In genomic region chr10:34484014-34484411, GRCm38 (mm10) we compare ENCODE assay signal across 8 mouse cellular contexts. TPM values are rescaled to one million over a fixed set of nuclear protein-coding genes. Genes with fewer than 3 reads are reported as not detected.
DNase-seq lines count a peak whose midpoint lies in the region; ATAC-seq and TF ChIP-seq lines count a peak whose summit lies in the region.

No protein-coding gene starts in this region.

- peak; percentile 48 to 56 for DNase-seq in adrenal gland, postnatal 36 days
- peak; percentile 53 to 71 for DNase-seq in kidney, postnatal 4 days

- H3K27ac ChIP-seq in heart, embryonic 13.5 days (replicated peaks): peak overlapping the region; percentile 81
- no peak overlapping the region for H3K27ac ChIP-seq in neural tube, embryonic 12.5 days
- no peak overlapping the region for H3K27ac ChIP-seq in midbrain, embryonic 13.5 days

- H3K4me2 ChIP-seq in heart, embryonic 13.5 days: peak overlapping the region; percentile 66
- peak overlapping the region; percentile 36 for H3K4me2 ChIP-seq in neural tube, embryonic 12.5 days (replicated peaks)
- H3K4me2 ChIP-seq in midbrain, embryonic 13.5 days (replicated peaks): no peak overlapping the region

- peaks cover 15% of the 10 kb centered on the region for H3K4me1 ChIP-seq in E14TG2a.4 (replicated peaks; ENCODE audit: low read depth, low read length)
- peaks cover 19% of the 10 kb centered on the region for H3K4me1 ChIP-seq in heart, embryonic 13.5 days
- no peaks in the 10 kb centered on the region for H3K4me1 ChIP-seq in neural tube, embryonic 12.5 days
- no peaks in the 10 kb centered on the region for H3K4me1 ChIP-seq in midbrain, embryonic 13.5 days (replicated peaks)

- no peaks in the 10 kb centered on the region for H3K36me3 ChIP-seq in E14TG2a.4 (ENCODE audit: insufficient read depth, low read length)
- no peaks in the 10 kb centered on the region for H3K36me3 ChIP-seq in heart, embryonic 13.5 days
- no peaks in the 10 kb centered on the region for H3K36me3 ChIP-seq in neural tube, embryonic 12.5 days
- no peaks in the 10 kb centered on the region for H3K36me3 ChIP-seq in midbrain, embryonic 13.5 days

- H3K9ac ChIP-seq in heart, embryonic 13.5 days: peak overlapping the region; percentile 72
- no peak overlapping the region for H3K9ac ChIP-seq in neural tube, embryonic 12.5 days
- no peak overlapping the region for H3K9ac ChIP-seq in midbrain, embryonic 13.5 days (replicated peaks)

- peak overlapping the region; percentile 56 for H3K4me3 ChIP-seq in E14TG2a.4 (replicated peaks; ENCODE audit: low read length)
- peak overlapping the region; percentile 54 for H3K4me3 ChIP-seq in heart, embryonic 13.5 days
- H3K4me3 ChIP-seq in neural tube, embryonic 12.5 days: no peak overlapping the region
- H3K4me3 ChIP-seq in midbrain, embryonic 13.5 days (replicated peaks): no peak overlapping the region

- TF ChIP-seq CTCF in E14TG2a.4 (conservative IDR thresholded peaks at IDR 0.05; ENCODE audit: low read length): no peak

- 59% methylated on average over 14 of the region's 14 CpGs for WGBS in heart, embryonic 13.5 days
- WGBS in neural tube, embryonic 12.5 days: 87% methylated on average over 14 of the region's 14 CpGs
- 87% methylated on average over 14 of the region's 14 CpGs for WGBS in midbrain, embryonic 13.5 days

- H3K27me3 ChIP-seq in E14TG2a.4 (ENCODE audit: insufficient read depth, low read length): 0 out of 2 replicates have a peak, but pooled peaks cover 3% of the 10 kb centered on the region
- H3K27me3 ChIP-seq in heart, embryonic 13.5 days (replicated peaks): no peaks in the 10 kb centered on the region
- no peaks in the 10 kb centered on the region for H3K27me3 ChIP-seq in neural tube, embryonic 12.5 days (replicated peaks)
- H3K27me3 ChIP-seq in midbrain, embryonic 13.5 days: no peaks in the 10 kb centered on the region

- ATAC-seq in heart, embryonic 13.5 days (ENCODE audit: extremely low read depth, insufficient number of reproducible peaks, low FRiP score, low TSS enrichment): no peak
- no peak for ATAC-seq in neural tube, embryonic 12.5 days (ENCODE audit: low FRiP score, low read depth)
- no peak for ATAC-seq in megakaryocyte-erythroid progenitor cell, adult 5-6 weeks (replicated peaks; ENCODE audit: low FRiP score, low TSS enrichment, poor library complexity, severe bottlenecking)
- no peak for ATAC-seq in erythroid progenitor cell, adult 5-6 weeks (replicated peaks; ENCODE audit: low FRiP score, poor library complexity, severe bottlenecking)
- ATAC-seq in midbrain, embryonic 13.5 days: no peak

- no peaks in the 10 kb centered on the region for H3K9me3 ChIP-seq in E14TG2a.4 (ENCODE audit: low read length)
- H3K9me3 ChIP-seq in heart, embryonic 13.5 days: no peaks in the 10 kb centered on the region
- H3K9me3 ChIP-seq in neural tube, embryonic 12.5 days: no peaks in the 10 kb centered on the region
- no peaks in the 10 kb centered on the region for H3K9me3 ChIP-seq in midbrain, embryonic 13.5 days

RNA-seq across cellular contexts. Expression of gene Frk, which starts 0.8 kb away (rescaled TPM):
- total RNA-seq in adrenal gland, postnatal 36 days (2021): 10 to 100 TPM; 13.1 to 16.6 TPM
- polyA plus RNA-seq in heart, embryonic 13.5 days (2015; fragmentation: Nextera tagmentation; extraction: Ambion mirVana): 4.3 and 5.7 TPM in 2 replicates
- 2.0 and 2.6 TPM in 2 replicates for polyA plus RNA-seq in neural tube, embryonic 12.5 days (2016; fragmentation: Nextera tagmentation; extraction: Ambion mirVana)
- not detected in 2 replicates for total RNA-seq in megakaryocyte-erythroid progenitor cell, adult 5-6 weeks (2014; fragmentation: Nextera tagmentation)
- total RNA-seq in megakaryocyte-erythroid progenitor cell, adult 5-6 weeks (2017): not detected in 2 replicates
- total RNA-seq in erythroid progenitor cell, adult 5-6 weeks (2015; ENCODE audit: low replicate concordance): 2.9 TPM in 1 of 2 replicates, not detected in the other
- not detected in 2 replicates for total RNA-seq in erythroid progenitor cell, adult 5-6 weeks (2017; ENCODE audit: low replicate concordance)
- polyA plus RNA-seq in midbrain, embryonic 13.5 days (2015; fragmentation: Nextera tagmentation; extraction: Ambion mirVana): 0.51 and 0.52 TPM in 2 replicates

Comparison
In these comparisons a context has a peak if more than half of its experiments do, and no peak if none do; other contexts are left out.
1. H3K4me3 ChIP-seq: peak in E14TG2a.4 (single experiment) and heart, embryonic 13.5 days (single experiment); none in neural tube, embryonic 12.5 days (single experiment) and midbrain, embryonic 13.5 days (single experiment).